Mouse (Mus musculus) G1E (cell line): Measurements from ENCODE around the gene Gimap3.

ENCODE experiments used
- CTCF ChIP-seq: IDR thresholded peaks from 2 replicates; pipeline ENCODE4 v1.5.1; 2012; ENCODE audit warnings: low read depth, low read length, inconsistent platforms, mixed read lengths
- GATA1 ChIP-seq: IDR thresholded peaks from 2 replicates; pipeline ENCODE4 v1.6.1; 2012; ENCODE audit warnings: borderline replicate concordance, low read length, inconsistent platforms, mixed read lengths
- POLR2AphosphoS5 ChIP-seq: IDR thresholded peaks from 2 replicates; pipeline ENCODE4 v1.6.1; 2012; ENCODE audit warnings: low read depth, low read length, inconsistent platforms; ENCODE audit not compliant: insufficient replicate concordance
- TAL1 ChIP-seq: conservative IDR thresholded peaks from 2 replicates; pipeline ENCODE4 v1.6.1; 2012; ENCODE audit warnings: low read depth, low read length, inconsistent platforms, mixed read lengths

DNA sequence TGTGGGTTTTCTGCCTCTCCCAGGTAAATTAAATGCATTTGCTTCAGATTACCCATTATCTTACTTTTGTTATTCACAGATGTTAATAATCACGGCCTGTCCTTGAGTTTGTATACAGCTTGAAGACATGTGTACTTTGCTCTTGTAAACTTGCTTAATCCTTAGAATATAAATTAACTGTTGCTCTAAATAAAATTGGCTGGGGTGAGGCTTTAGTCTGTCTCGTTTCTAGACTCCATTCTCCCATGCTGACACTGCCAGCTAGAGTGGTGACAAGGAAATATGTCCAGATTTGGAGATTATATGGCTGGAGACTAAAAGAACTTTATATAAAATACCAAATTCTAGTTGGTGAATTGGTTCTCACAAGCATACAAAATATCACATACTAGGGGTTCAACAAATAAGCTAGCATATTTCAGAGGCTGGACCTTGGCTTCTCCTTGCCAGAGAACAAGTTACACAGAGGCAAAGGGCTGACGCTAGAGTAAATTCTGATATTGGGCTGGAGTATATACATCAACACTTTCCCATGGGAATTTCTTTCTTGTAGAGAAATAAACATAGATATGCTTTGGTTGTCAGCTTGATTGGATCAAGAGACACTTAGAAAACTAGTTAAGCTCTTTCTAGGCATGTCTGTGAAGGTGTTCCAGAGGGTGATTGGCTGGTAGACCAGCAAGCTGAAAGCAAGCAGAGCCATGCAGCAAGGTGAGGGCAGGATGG lies 39.0 kb upstream of the Gimap3 start:
- no peak for TF ChIP-seq CTCF
- TF ChIP-seq POLR2AphosphoS5, result no peak
- TF ChIP-seq GATA1, result no peak
- TF ChIP-seq TAL1, result no peak
